12 mouse cellular contexts compared by ENCODE assay signal in genomic region chr11:109496996-109497714, GRCm38 (mm10). TPM values are rescaled to one million over a fixed set of nuclear protein-coding genes. Genes with fewer than 3 reads are reported as not detected.
DNase-seq lines count a peak whose midpoint lies in the region; ATAC-seq and TF ChIP-seq lines count a peak whose summit lies in the region.
"Had no signal": no experiment of that assay in that cellular context is flagged by ENCODE, and none has a peak within 500 bp of the region (broad histone marks: within the 10 kb centered on the region; RNA-seq: fewer than 3 reads in every experiment).

No protein-coding gene starts in this region.

- peak; percentile 85 for DNase-seq in 416B (ENCODE audit: low read depth)
- DNase-seq in forebrain, embryonic 14.5 days (ENCODE audit: low spot score), result peak; percentile 82
- DNase-seq in lung, adult 2 months, result no peak
- no peak for DNase-seq in adrenal gland, adult 18-20 months (ENCODE audit: low spot score in 2 of 2)
- DNase-seq in adipocyte (ENCODE audit: low spot score), result no peak
- DNase-seq: cerebellum, postnatal 10 days; lung, postnatal 14 days had no signal

- H3K27me3 ChIP-seq in forebrain, embryonic 14.5 days (replicated peaks; ENCODE audit: control insufficient read depth, insufficient read depth, low read length), result no peaks in the 10 kb centered on the region
- H3K27me3 ChIP-seq: intestine, embryonic 15.5 days had no signal

- no peak for TF ChIP-seq POLR2A in lung, adult 2 months (IDR thresholded peaks at IDR 0.05; ENCODE audit: borderline replicate concordance, extremely low read depth, low read depth, low read length)

- no peaks in the 10 kb centered on the region for H3K9me3 ChIP-seq in forebrain, embryonic 14.5 days (replicated peaks; ENCODE audit: control insufficient read depth, low read length)
- H3K9me3 ChIP-seq: heart, embryonic 10.5 days; intestine, embryonic 15.5 days had no signal

- H3K27ac ChIP-seq in forebrain, embryonic 14.5 days (ENCODE audit: low read depth, low read length), result peak overlapping the region; percentile 30; the same call in 1 of the 2 replicates

- TF ChIP-seq CTCF in lung, adult 2 months (IDR thresholded peaks at IDR 0.05; ENCODE audit: insufficient read depth, low read length), result no peak

- H3K4me2 ChIP-seq in forebrain, embryonic 14.5 days (ENCODE audit: low read length), result no peak overlapping the region

- no peak overlapping the region for H3K9ac ChIP-seq in forebrain, embryonic 14.5 days (ENCODE audit: low read length)
- H3K9ac ChIP-seq: intestine, embryonic 15.5 days had no signal

- H3K36me3 ChIP-seq in forebrain, embryonic 14.5 days (ENCODE audit: control insufficient read depth, insufficient read depth, low read length), result no peaks in the 10 kb centered on the region
- H3K36me3 ChIP-seq: heart, embryonic 10.5 days; intestine, embryonic 15.5 days had no signal

- ATAC-seq in CD4-positive, CD25-positive, alpha-beta regulatory T cell, adult 4 months, result peak; percentile 60
- peak; percentile 88 for ATAC-seq in forebrain, embryonic 14.5 days
- ATAC-seq in inflammation-experienced regulatory T-cells, adult 6 months, result peak; percentile 44

- 11% methylated on average over 6 of the region's 6 CpGs for WGBS in forebrain, embryonic 14.5 days
- WGBS in lung, adult 2 months, result 85% methylated on average over 6 of the region's 6 CpGs

- no peak overlapping the region for H3K4me3 ChIP-seq in forebrain, embryonic 14.5 days (ENCODE audit: low read depth, low read length)
- H3K4me3 ChIP-seq in lung, adult 2 months (replicated peaks; ENCODE audit: extremely low read depth, low read depth, low read length), result no peak overlapping the region
- H3K4me3 ChIP-seq: erythroblast, embryonic 14.5 days; heart, embryonic 10.5 days; intestine, embryonic 15.5 days had no signal

- H3K4me1 ChIP-seq in forebrain, embryonic 14.5 days (ENCODE audit: control insufficient read depth, insufficient read depth, low read length), result peaks cover 15% of the 10 kb centered on the region
- H3K4me1 ChIP-seq in lung, adult 2 months (ENCODE audit: control insufficient read depth, insufficient read depth, low read length), result peaks cover 5% of the 10 kb centered on the region

RNA-seq across cellular contexts. Expression of gene Slc16a6, which starts 23.8 kb away (rescaled TPM):
- 10 to 100 TPM; 16.7 to 21.0 TPM for polyA plus RNA-seq in CD4-positive, CD25-positive, alpha-beta regulatory T cell, adult 4 months (2017; shearing (Covaris generic))
- 2.8 and 4.4 TPM in 2 replicates for polyA plus RNA-seq in forebrain, embryonic 14.5 days (2014; fragmentation: Nextera tagmentation; extraction: Ambion mirVana)
- 10 to 100 TPM; 22.4 to 30.5 (median 26.4) TPM for polyA plus RNA-seq in inflammation-experienced regulatory T-cells, adult 6 months (2017; shearing (Covaris generic))
- 0.89 and 1.6 TPM in 2 replicates for polyA plus RNA-seq in lung, adult 2 months (2012; rRNA removed)
- total RNA-seq in adrenal gland, adult 18-20 months (2021), result under 1 TPM; 0.63 to 0.90 TPM

RNA-seq across cellular contexts. Expression of gene Arsg, which starts 24.0 kb away (rescaled TPM):
- 1 to 10 TPM; 4.5 to 7.1 TPM for polyA plus RNA-seq in CD4-positive, CD25-positive, alpha-beta regulatory T cell, adult 4 months (2017; shearing (Covaris generic))
- polyA plus RNA-seq in forebrain, embryonic 14.5 days (2014; fragmentation: Nextera tagmentation; extraction: Ambion mirVana), result 5.1 and 6.2 TPM in 2 replicates
- polyA plus RNA-seq in inflammation-experienced regulatory T-cells, adult 6 months (2017; shearing (Covaris generic)), result 1 to 10 TPM; 1.8 to 8.0 (median 4.6) TPM
- 3.8 and 4.4 TPM in 2 replicates for polyA plus RNA-seq in lung, adult 2 months (2012; rRNA removed)
- 1 to 10 TPM; 5.6 to 6.3 TPM for total RNA-seq in adrenal gland, adult 18-20 months (2021)

Comparison
In these comparisons a context has a peak if more than half of its experiments do, and no peak if none do; other contexts are left out.
1. DNase-seq: peak in 416B (single experiment) and forebrain, embryonic 14.5 days (single experiment); none in lung, adult 2 months (single experiment), adrenal gland, adult 18-20 months (0 of 2) and adipocyte (single experiment).
2. Peak in every context shown above with its lines, with median percentiles within 50 percentile points of each other: ATAC-seq.